Mouse (Mus musculus) liver, adult (tissue): Measurements from ENCODE around the gene Rab3b.

Experiments used
- GATA4 ChIP-seq: IDR thresholded peaks from 2 replicates; pipeline ENCODE4 v1.6.1; 2014; ENCODE audit warnings: mild to moderate bottlenecking, low read length; ENCODE audit not compliant: insufficient replicate concordance

Rab3b gene

DNA sequence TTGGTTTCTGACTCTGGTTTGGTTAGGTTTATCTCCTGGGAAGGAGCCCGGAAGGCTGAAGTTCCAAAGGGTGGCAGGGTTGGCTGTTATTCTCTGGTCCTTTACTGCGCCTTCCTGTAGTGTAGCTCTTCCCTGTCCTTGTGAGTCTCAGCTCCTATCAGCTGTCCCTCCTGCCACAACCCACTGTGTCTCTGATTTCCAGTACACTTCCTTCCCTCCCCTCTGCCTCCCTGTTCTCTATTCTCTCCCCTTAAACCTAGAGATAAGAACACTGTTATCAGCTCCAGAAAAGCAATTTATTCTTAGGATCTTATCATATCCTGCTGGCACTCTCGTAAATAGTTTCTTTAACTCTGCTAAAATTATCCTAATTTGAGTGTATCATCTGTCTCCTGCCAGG, 90.7 kb downstream of the Rab3b start:
- TF ChIP-seq GATA4: peak; percentile 97

DNA sequence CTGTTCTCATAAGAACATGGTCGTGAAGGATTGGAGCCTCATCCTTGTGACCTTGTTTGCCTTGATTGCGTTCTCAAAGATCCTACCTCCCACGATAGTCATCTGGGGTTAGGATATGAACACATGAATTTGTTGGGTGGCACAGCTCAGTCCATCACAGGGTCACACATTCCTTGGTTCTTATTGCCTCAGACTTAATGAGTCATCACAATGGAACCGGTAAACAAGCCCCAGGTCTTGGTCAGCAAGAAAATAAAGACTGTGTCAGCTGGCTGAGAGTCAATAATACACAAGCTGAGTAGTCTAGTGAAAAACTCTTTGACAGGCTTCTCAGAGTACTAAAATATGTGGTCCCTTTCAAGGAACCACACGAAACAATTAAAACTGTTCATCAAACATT, 92.2 kb downstream of the Rab3b start:
- no peak for TF ChIP-seq GATA4

DNA sequence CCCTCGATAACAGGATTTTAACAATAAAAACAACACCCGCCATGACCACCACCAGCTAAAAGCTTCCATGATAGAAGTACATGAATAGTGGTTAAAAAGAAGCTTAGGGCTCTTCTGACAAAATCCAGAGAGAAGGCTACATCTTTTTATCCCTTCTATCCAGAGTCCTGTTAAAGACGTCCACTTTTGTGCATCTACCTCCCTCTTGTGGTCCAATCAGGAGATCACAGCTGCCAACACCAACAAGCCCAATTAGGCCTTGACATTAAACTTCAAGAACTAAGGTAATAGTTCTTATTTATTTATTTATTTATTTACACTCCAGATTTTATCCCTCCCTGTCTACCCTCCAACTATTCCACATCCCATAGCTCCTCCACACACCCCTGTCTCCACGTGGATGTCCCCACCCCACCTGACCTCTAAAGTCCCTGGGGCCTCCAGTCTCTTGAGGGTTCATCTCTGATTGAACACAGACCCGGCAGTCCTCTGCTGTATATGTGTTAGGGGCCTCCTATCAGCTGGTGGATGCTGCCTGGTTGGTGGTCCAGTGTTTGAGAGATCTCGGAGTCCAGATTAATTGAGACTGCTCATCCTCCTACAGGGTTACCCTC, 97.7 kb downstream of the Rab3b start:
- no peak for TF ChIP-seq GATA4

DNA sequence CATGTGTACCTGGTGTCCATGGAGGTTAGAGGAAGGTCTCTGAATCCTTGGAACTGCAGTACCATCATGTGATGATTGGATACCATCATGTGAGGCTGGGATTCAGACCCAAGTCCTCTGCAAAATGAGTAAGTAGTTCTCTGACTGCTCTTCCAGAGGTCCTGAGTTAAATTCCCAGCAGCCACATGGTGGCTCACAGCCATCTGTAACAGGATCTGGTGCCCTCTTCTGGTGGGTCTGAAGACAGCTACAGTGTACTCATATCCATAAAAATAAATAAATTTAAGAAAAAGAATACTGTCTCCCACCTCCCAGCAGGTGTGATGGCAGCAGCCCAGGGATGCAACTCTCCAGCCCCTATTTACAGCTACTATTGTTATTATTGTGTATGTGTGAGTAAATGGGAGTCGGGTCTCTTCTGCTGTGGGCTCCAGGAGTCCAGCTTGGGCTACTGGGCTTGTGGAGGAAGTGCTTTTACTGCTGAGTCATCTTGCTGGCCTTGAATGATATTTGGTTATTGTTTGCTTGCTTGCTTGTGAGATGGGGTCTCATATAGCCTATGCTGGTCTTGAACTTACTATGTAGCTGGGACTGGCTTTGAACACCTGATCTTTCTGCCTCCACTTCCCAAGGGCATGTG, 108.1 kb downstream of the Rab3b start:
- no peak for TF ChIP-seq GATA4

DNA sequence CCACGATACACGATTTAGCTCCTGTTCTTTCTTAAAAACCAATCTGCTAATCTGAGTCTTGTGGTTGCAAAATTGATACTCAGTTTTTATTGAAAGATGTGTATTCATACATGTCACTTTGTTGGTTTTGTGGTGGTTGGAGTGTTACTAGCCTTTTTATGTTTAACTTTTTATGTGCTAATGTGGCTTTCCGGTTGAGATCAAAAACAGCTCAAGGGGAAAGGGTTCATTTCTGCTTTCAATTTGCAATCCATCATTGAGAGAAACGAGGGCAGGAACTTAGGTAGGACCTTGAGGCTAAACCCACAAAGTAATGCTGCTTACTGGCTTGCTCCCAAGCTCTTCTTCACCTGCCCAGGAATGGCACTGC, 108.6 kb downstream of the Rab3b start:
- TF ChIP-seq GATA4: no peak

DNA sequence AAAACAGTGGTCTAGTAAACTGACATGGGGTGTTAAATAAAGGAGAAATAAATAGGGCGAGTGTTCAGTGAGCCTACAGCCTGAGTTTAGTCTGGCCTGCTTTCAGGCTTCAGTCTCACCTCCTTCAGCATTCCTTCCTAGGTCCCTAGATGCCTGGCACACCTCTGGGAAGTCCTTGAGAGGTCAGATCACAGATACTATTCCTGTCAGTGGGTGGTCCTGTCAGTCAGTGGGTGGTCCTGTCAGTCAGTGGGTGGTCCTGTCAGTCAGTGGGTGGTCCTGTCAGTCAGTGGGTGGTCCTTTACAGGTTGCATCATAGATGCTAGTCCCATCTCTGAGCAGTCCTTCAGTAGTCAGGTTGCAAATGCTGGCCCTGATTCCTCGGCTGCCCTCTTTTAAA, 110.6 kb downstream of the Rab3b start:
- TF ChIP-seq GATA4: no peak

DNA sequence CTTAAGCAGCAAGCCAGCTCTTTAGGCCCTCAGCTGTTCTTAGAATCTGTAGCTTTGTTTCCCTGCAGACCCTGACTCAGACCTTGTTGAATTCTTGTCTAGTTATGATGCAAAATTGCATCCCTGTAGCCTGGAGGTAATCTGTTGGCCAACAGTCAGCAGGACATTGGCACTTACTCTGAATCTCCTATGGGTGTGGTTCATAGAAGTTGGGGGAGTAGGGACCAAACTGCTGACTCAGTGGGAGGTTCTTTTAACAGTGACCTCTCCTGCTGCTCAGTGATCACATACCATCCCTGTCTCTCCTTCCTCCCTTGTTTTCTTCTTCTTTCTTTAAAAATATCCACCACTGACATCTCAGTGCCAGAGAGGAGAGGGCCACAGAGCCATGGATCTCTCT, 111.2 kb downstream of the Rab3b start:
- no peak for TF ChIP-seq GATA4

DNA sequence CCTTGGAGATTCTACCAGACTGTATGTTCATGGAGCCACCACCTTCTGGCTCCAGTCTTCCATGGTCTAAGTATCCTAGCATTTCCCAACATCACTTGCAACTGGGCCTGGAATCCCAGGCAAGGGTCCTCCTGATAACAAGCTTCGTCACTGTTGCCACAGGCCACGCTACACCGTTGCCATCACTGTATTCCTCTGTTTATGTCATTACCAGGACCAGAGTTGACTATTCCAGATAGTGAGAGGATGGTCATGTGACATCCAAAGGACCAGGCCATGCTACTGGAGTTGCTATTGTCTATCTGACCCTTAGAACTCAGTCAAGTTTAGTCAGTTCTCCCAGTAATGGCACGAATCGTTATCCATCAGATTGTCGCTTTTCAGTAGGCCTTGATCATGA, 111.7 kb downstream of the Rab3b start:
- no peak for TF ChIP-seq GATA4

DNA sequence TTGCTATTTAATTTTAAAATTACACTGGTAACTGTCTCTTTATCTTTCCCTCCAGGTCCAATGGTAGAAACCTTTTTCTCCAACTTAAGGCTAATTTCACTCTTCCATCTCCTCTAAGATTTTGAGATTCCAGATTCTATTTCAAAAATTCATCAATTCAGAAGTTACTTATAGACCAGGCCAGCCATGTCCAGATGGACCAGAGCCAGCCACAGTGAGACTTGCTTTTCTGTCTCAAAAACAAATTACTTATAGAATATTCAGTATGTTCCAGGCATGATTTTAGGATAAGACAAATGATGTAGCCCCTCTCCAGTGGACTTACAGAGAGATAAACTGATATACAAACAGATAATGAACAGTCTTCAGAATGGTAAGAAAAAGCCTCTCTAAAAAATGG, 112.9 kb downstream of the Rab3b start:
- TF ChIP-seq GATA4: no peak
